Mouse (Mus musculus): ENCODE data around the gene Hdac4. TPM values are rescaled to one million over a fixed set of nuclear protein-coding genes. Genes with fewer than 3 reads are reported as not detected.

The Hdac4 gene
- polyA plus RNA-seq, 1 experiment from 2014 or later: 10.5 TPM

GRCm38 (mm10) chr1:92075312-92075711, 120.2 kb downstream of the Hdac4 start:
- H3K4me1 ChIP-seq (replicated peaks): peaks cover 25% of the 10 kb centered on the region
- H3K27ac ChIP-seq: no peak overlapping the region
- WGBS: 41% methylated on average over 6 of the region's 6 CpGs
- H3K9me3 ChIP-seq (replicated peaks): no peaks in the 10 kb centered on the region
- no peaks in the 10 kb centered on the region for H3K27me3 ChIP-seq
- H3K4me3 ChIP-seq: no peak overlapping the region
- H3K36me3 ChIP-seq: no peaks in the 10 kb centered on the region
- no peak for ATAC-seq (replicated peaks; ENCODE audit: insufficient number of reproducible peaks, insufficient read depth, low FRiP score, low read depth)
- H3K4me2 ChIP-seq: no peak overlapping the region
- H3K9ac ChIP-seq: no peak overlapping the region

GRCm38 (mm10) chr1:92074655-92075054, 120.8 kb downstream of the Hdac4 start:
- Histone ChIP-seq H3K9ac (no peak overlapping the region), H3K27me3 (no peaks in the 10 kb centered on the region), H3K27ac (no peak overlapping the region), H3K9me3 (replicated peaks) (no peaks in the 10 kb centered on the region), H3K4me3 (no peak overlapping the region), H3K4me2 (no peak overlapping the region), H3K36me3 (no peaks in the 10 kb centered on the region), H3K4me1 (replicated peaks) (peaks cover 19% of the 10 kb centered on the region)
- 87% methylated on average over 3 of the region's 3 CpGs for WGBS
- ATAC-seq (replicated peaks; ENCODE audit: insufficient number of reproducible peaks, insufficient read depth, low FRiP score, low read depth): no peak

GRCm38 (mm10) chr1:92069932-92070677, 125.4 kb downstream of the Hdac4 start:
- H3K4me2 ChIP-seq: no peak overlapping the region
- no peaks in the 10 kb centered on the region for H3K9me3 ChIP-seq (replicated peaks)
- H3K27me3 ChIP-seq: no peaks in the 10 kb centered on the region
- WGBS: 75% methylated on average over 2 of the region's 2 CpGs
- H3K4me1 ChIP-seq (replicated peaks): peaks cover 3% of the 10 kb centered on the region; the same call in 1 of the 2 replicates
- ATAC-seq (replicated peaks; ENCODE audit: insufficient number of reproducible peaks, insufficient read depth, low FRiP score, low read depth): no peak
- H3K9ac ChIP-seq: no peak overlapping the region
- H3K36me3 ChIP-seq: no peaks in the 10 kb centered on the region
- H3K4me3 ChIP-seq: no peak overlapping the region
- H3K27ac ChIP-seq: no peak overlapping the region

GRCm38 (mm10) chr1:92069464-92069863, 126.0 kb downstream of the Hdac4 start:
- no peak overlapping the region for H3K4me2 ChIP-seq
- WGBS: 93% methylated on average over 7 of the region's 7 CpGs
- H3K27me3 ChIP-seq: no peaks in the 10 kb centered on the region
- H3K27ac ChIP-seq: no peak overlapping the region
- H3K9ac ChIP-seq: no peak overlapping the region
- H3K4me3 ChIP-seq: no peak overlapping the region
- H3K9me3 ChIP-seq (replicated peaks): no peaks in the 10 kb centered on the region
- no peaks in the 10 kb centered on the region for H3K4me1 ChIP-seq (replicated peaks)
- H3K36me3 ChIP-seq: no peaks in the 10 kb centered on the region
- no peak for ATAC-seq (replicated peaks; ENCODE audit: insufficient number of reproducible peaks, insufficient read depth, low FRiP score, low read depth)

GRCm38 (mm10) chr1:92064307-92064706, 131.2 kb downstream of the Hdac4 start:
- H3K4me3 ChIP-seq: no peak overlapping the region
- no peak overlapping the region for H3K9ac ChIP-seq
- no peaks in the 10 kb centered on the region for H3K27me3 ChIP-seq
- 0 out of 2 replicates have a peak, but pooled peaks cover 4% of the 10 kb centered on the region for H3K4me1 ChIP-seq (replicated peaks)
- no peak for ATAC-seq (replicated peaks; ENCODE audit: insufficient number of reproducible peaks, insufficient read depth, low FRiP score, low read depth)
- 79% methylated on average over 5 of the region's 5 CpGs for WGBS
- H3K9me3 ChIP-seq (replicated peaks): no peaks in the 10 kb centered on the region
- H3K27ac ChIP-seq: no peak overlapping the region
- no peaks in the 10 kb centered on the region for H3K36me3 ChIP-seq
- H3K4me2 ChIP-seq: no peak overlapping the region

- 0 out of 2 replicates have a peak, but pooled peaks cover 4% of the 10 kb centered on the region for H3K4me1 ChIP-seq (replicated peaks)
- ATAC-seq (replicated peaks; ENCODE audit: insufficient number of reproducible peaks, insufficient read depth, low FRiP score, low read depth): no peak
- H3K9ac ChIP-seq: no peak overlapping the region
- H3K27ac ChIP-seq: no peak overlapping the region
- no peaks in the 10 kb centered on the region for H3K9me3 ChIP-seq (replicated peaks)
- no peak overlapping the region for H3K4me2 ChIP-seq
- no peaks in the 10 kb centered on the region for H3K36me3 ChIP-seq
- no peaks in the 10 kb centered on the region for H3K27me3 ChIP-seq
- 92% methylated on average over 3 of the region's 3 CpGs for WGBS
- H3K4me3 ChIP-seq: no peak overlapping the region
These were observed 132.2 kb downstream of the Hdac4 start for GRCm38 (mm10) chr1:92063271-92063670.

GRCm38 (mm10) chr1:92061198-92062073, 134.1 kb downstream of the Hdac4 start:
- Histone ChIP-seq H3K4me1 (replicated peaks) (peaks cover 8% of the 10 kb centered on the region; the same call in 1 of the 2 replicates), H3K9ac (no peak overlapping the region), H3K4me3 (no peak overlapping the region), H3K9me3 (replicated peaks) (no peaks in the 10 kb centered on the region), H3K4me2 (no peak overlapping the region), H3K36me3 (no peaks in the 10 kb centered on the region), H3K27me3 (no peaks in the 10 kb centered on the region), H3K27ac (no peak overlapping the region)
- WGBS: 76% methylated on average over 8 of the region's 8 CpGs
- no peak for ATAC-seq (replicated peaks; ENCODE audit: insufficient number of reproducible peaks, insufficient read depth, low FRiP score, low read depth)

GRCm38 (mm10) chr1:92060532-92061064, 134.9 kb downstream of the Hdac4 start:
- H3K9me3 ChIP-seq (replicated peaks): no peaks in the 10 kb centered on the region
- H3K9ac ChIP-seq: no peak overlapping the region
- 49% methylated on average over 4 of the region's 4 CpGs for WGBS
- H3K4me3 ChIP-seq: no peak overlapping the region
- no peak for ATAC-seq (replicated peaks; ENCODE audit: insufficient number of reproducible peaks, insufficient read depth, low FRiP score, low read depth)
- H3K36me3 ChIP-seq: no peaks in the 10 kb centered on the region
- H3K4me2 ChIP-seq: no peak overlapping the region
- H3K27ac ChIP-seq: no peak overlapping the region
- H3K4me1 ChIP-seq (replicated peaks): peaks cover 11% of the 10 kb centered on the region
- H3K27me3 ChIP-seq: no peaks in the 10 kb centered on the region

GRCm38 (mm10) chr1:92059571-92059970, 135.9 kb downstream of the Hdac4 start:
- H3K9me3 ChIP-seq (replicated peaks): no peaks in the 10 kb centered on the region
- no peaks in the 10 kb centered on the region for H3K36me3 ChIP-seq
- H3K27me3 ChIP-seq: no peaks in the 10 kb centered on the region
- H3K27ac ChIP-seq: no peak overlapping the region
- peaks cover 22% of the 10 kb centered on the region for H3K4me1 ChIP-seq (replicated peaks)
- H3K9ac ChIP-seq: no peak overlapping the region
- H3K4me3 ChIP-seq: no peak overlapping the region
- 66% methylated on average over 1 of the region's 1 CpGs for WGBS
- H3K4me2 ChIP-seq: no peak overlapping the region
- ATAC-seq (replicated peaks; ENCODE audit: insufficient number of reproducible peaks, insufficient read depth, low FRiP score, low read depth): no peak

- Histone ChIP-seq H3K4me1 (replicated peaks) (peaks cover 24% of the 10 kb centered on the region), H3K4me3 (no peak overlapping the region), H3K36me3 (no peaks in the 10 kb centered on the region), H3K27me3 (no peaks in the 10 kb centered on the region), H3K9me3 (replicated peaks) (no peaks in the 10 kb centered on the region), H3K27ac (no peak overlapping the region), H3K4me2 (no peak overlapping the region), H3K9ac (no peak overlapping the region)
- 64% methylated on average over 5 of the region's 5 CpGs for WGBS
- no peak for ATAC-seq (replicated peaks; ENCODE audit: insufficient number of reproducible peaks, insufficient read depth, low FRiP score, low read depth)
These were observed 136.6 kb downstream of the Hdac4 start for GRCm38 (mm10) chr1:92058731-92059425.

- H3K4me2 ChIP-seq: no peak overlapping the region
- no peak overlapping the region for H3K9ac ChIP-seq
- peaks cover 37% of the 10 kb centered on the region for H3K4me1 ChIP-seq (replicated peaks)
- no peak for ATAC-seq (replicated peaks; ENCODE audit: insufficient number of reproducible peaks, insufficient read depth, low FRiP score, low read depth)
- H3K9me3 ChIP-seq (replicated peaks): no peaks in the 10 kb centered on the region
- no peak overlapping the region for H3K27ac ChIP-seq
- no peak overlapping the region for H3K4me3 ChIP-seq
- H3K36me3 ChIP-seq: no peaks in the 10 kb centered on the region
- no peaks in the 10 kb centered on the region for H3K27me3 ChIP-seq
- WGBS: 90% methylated on average over 3 of the region's 3 CpGs
These were observed 138.4 kb downstream of the Hdac4 start for GRCm38 (mm10) chr1:92057068-92057467.

Measured in heart, embryonic 15.5 days (tissue).